Mouse (Mus musculus): ENCODE results near the gene Parn.
A peak's percentile ranks its signal among the peaks of the same experiment; 100 is the strongest.
"Not testable (repeated sequence)": the region's sequence is repeated elsewhere in the genome, so short reads cannot be mapped to it uniquely, and the experiment has no call there.

GRCm38 (mm10) chr16:13638198-13638597 lies 29.8 kb downstream of the Parn start:
- peak; percentile 33; the same call in 1 of the 2 replicates for TF ChIP-seq CTCF (IDR thresholded peaks at IDR 0.05; ENCODE audit: low read depth)
- not testable (repeated sequence) for TF ChIP-seq EP300 (IDR thresholded peaks at IDR 0.05; ENCODE audit: low read depth)
